Mouse (Mus musculus) sigmoid colon, adult 10 weeks (tissue): ENCODE measurements around the gene Olfr235. TPM values are rescaled to one million over a fixed set of nuclear protein-coding genes. Genes with fewer than 3 reads are reported as not detected.

ENCODE experiments used
- polyA plus RNA-seq: library from polyadenylated mRNA; stranded (reverse); fragments of 350-450 nt; fragmentation: Illumina TruSeq; extraction: RNeasy Lipid Tissue Mini Kit (QIAGEN cat#74804); gene quantifications from one replicate; pipeline ENCODE4 v1.2.3, GENCODE M21; 2014; ENCODE audit warnings: low read depth, low replicate concordance

Olfr235 gene
- not detected for polyA plus RNA-seq

DNA sequence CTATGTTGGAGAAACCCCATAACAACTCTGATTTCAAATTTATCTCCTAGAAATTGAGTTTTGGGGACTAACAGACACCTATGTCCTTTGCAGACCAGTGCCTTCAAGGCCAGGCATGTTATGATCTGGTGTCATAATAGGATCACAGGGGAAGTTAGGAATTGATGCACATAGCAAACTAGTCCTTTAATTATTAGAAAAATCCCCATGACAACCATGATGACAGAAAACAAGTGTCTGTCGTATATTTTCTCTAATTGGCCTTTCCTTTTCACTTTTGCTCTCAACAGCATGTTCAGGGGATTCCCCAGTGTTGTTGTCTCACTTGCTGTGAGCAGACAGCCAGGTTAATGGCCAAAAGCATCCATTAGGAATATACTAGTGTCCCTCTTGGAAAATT, at the start of gene Olfr235:
Gene Olfr235, plus strand, starts transcription at position 301 of the 400 bp plus-strand sequence.

DNA sequence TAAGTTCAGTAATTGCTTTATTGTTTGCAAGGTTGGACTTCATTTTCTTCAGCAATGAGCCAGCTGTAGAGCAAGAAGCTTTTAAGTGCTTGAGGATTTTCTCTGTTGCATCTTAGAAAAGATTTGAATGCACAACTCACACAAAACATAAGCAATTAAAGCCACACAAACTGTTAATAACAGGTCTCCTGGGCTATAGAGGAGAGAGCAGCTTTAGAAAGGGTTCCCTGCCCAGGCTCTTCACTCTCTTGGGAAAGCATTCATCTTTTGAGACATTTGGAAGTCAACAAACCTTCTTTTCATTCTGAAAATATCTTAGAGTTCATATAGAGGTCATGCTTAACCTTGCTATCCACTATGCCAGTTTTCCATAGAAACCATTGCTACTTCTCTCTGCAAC, 28.3 kb upstream of the Olfr235 start, which contains the start of gene Olfr1432:
Gene Olfr1432, minus strand, starts transcription at position 101 of the 400 bp plus-strand sequence.

DNA sequence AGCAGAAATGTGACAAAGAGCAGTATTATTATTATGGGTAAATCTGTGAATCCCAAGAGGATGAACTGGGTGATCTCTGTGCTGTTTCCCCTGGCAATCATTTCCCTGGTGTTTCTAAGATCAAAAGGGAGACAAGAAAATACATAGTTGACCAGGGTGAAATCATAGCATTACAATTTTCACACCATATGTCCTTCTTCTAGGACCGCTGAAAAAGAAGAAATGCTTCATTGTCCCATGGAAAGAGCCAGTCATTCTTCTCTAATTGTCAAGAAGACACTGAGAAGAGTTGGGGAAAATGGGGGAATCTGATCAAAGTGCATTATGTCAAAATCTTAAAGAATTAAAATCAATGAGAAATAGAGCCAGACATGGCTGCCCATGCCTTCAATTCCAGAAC, 19.3 kb upstream of the Olfr235 start, which contains the start of gene Olfr262:
Gene Olfr262, minus strand, starts transcription at position 101 of the 400 bp plus-strand sequence.

DNA sequence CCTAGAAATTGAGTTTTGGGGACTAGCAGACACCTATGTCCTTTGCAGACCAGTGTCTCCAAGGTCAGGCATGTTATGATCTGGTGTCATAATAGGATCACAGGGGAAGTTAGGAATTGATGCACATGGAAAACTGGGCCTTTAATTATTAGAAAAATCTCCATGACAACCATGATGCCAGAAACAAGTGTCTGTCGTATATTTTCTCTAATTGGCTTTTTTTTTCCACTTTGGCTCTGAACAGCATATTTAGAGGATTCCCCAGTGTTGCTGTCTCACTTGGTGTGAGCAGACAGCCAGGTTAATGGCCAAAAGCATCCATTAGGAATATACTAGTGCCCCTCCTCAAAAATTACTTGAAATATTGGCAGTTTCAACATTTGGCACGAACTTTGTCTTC, 18.7 kb downstream of the Olfr235 start, which contains the start of gene Olfr1434:
Gene Olfr1434, plus strand, starts transcription at position 301 of the 400 bp plus-strand sequence.

DNA sequence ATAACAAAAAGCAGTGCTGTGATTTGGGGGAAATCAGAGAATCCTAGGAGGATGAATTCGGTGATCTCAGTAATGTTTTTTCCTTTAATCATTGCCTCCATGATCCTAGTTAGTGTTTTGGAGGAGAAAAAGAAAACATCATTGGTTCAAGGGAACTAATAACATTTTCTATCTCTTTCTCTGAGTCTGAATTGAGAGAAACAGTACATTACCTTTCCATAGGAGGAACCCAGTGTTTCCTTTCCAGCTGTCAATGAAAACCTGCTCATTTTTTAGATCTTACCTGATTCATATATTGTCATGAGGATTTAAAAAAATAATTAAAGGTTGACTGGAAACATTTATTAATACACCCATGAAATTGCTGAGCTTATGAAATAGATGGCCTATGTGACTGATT, 38.2 kb downstream of the Olfr235 start, which contains the start of gene Olfr1436:
Gene Olfr1436, minus strand, starts transcription at position 101 of the 400 bp plus-strand sequence.

Other genes with a start within 250 kb of the Olfr235 start
- gene Olfr1423, start 219.7 kb upstream of the Olfr235 start, polyA plus RNA-seq, result not detected
- gene Olfr1424, start 198.3 kb upstream of the Olfr235 start, polyA plus RNA-seq, result not detected
- gene Olfr1425, start 183.3 kb upstream of the Olfr235 start, polyA plus RNA-seq, result not detected
- gene Olfr1426, start 169.0 kb upstream of the Olfr235 start, polyA plus RNA-seq, result not detected
- not detected for gene Olfr1427, start 157.7 kb upstream of the Olfr235 start, polyA plus RNA-seq
- gene Olfr1428, start 145.1 kb upstream of the Olfr235 start, polyA plus RNA-seq, result not detected
- gene Olfr76, start 137.8 kb upstream of the Olfr235 start, polyA plus RNA-seq, result not detected
- gene Olfr1555-ps1, start 90.9 kb upstream of the Olfr235 start, polyA plus RNA-seq, result not detected
- gene Olfr1431, start 60.4 kb upstream of the Olfr235 start, polyA plus RNA-seq, result not detected
- gene Olfr1432, start 28.4 kb upstream of the Olfr235 start, polyA plus RNA-seq, result not detected
- not detected for gene Olfr262, start 19.4 kb upstream of the Olfr235 start, polyA plus RNA-seq
- not detected for gene Olfr1434, start 18.8 kb downstream of the Olfr235 start, polyA plus RNA-seq
- gene Olfr1436, start 38.1 kb downstream of the Olfr235 start, polyA plus RNA-seq, result not detected
- not detected for gene Olfr1437, start 64.1 kb downstream of the Olfr235 start, polyA plus RNA-seq
- gene Olfr1438-ps1, start 74.9 kb downstream of the Olfr235 start, polyA plus RNA-seq, result not detected
- not detected for gene Olfr1440, start 126.2 kb downstream of the Olfr235 start, polyA plus RNA-seq
- gene Olfr1441, start 156.4 kb downstream of the Olfr235 start, polyA plus RNA-seq, result not detected
- not detected for gene Pfpl, start 166.9 kb downstream of the Olfr235 start, polyA plus RNA-seq
- 42.2 TPM for gene Mpeg1, start 199.7 kb downstream of the Olfr235 start, polyA plus RNA-seq
- 12.0 TPM for gene Dtx4, start 240.4 kb downstream of the Olfr235 start, polyA plus RNA-seq